Mouse (Mus musculus) intestine, postnatal 0 days (tissue): Measurements from ENCODE around the gene Slc9a3r2. TPM values are rescaled to one million over a fixed set of nuclear protein-coding genes. Genes with fewer than 3 reads are reported as not detected.

Experiments
- ATAC-seq: fragments of 200-750 bp; cut with Nextera tagmentation; 2 replicates; pipeline ENCODE4 v1.8.0; 2017; ENCODE audit warnings: mild to moderate bottlenecking, moderate TSS enrichment, moderate library complexity
- H3K27ac ChIP-seq: fragments of 300-500 bp; sonication (generic); 2 replicates; pipeline ENCODE4 v1.5.1; 2014; ENCODE audit warnings: mild to moderate bottlenecking, low read depth, low read length, moderate library complexity
- H3K27me3 ChIP-seq: fragments of 300-500 bp; sonication (generic); replicated peaks from 2 replicates; pipeline ENCODE4 v1.6.1; 2014; ENCODE audit warnings: low read length, mixed read lengths; ENCODE audit not compliant: control insufficient read depth, insufficient read depth
- H3K36me3 ChIP-seq: fragments of 300-500 bp; sonication (generic); 2 replicates; pipeline ENCODE4 v1.6.1; 2014; ENCODE audit warnings: mild to moderate bottlenecking, moderate library complexity; ENCODE audit not compliant: control insufficient read depth, insufficient read depth
- H3K4me1 ChIP-seq: fragments of 300-500 bp; sonication (generic); replicated peaks from 2 replicates; pipeline ENCODE4 v1.6.1; 2014; ENCODE audit warnings: antibody characterized with exemption, low read length, mixed read lengths; ENCODE audit not compliant: control insufficient read depth, insufficient read depth
- H3K4me2 ChIP-seq: fragments of 300-500 bp; sonication (generic); replicated peaks from 2 replicates; pipeline ENCODE4 v1.6.1; 2014; ENCODE audit warnings: low read depth, mild to moderate bottlenecking, moderate library complexity
- H3K4me3 ChIP-seq: fragments of 300-500 bp; sonication (generic); 2 replicates; pipeline ENCODE4 v1.5.1; 2014; ENCODE audit warnings: low read depth, low read length
- H3K9ac ChIP-seq: fragments of 300-500 bp; sonication (generic); 2 replicates; pipeline ENCODE4 v1.6.1; 2014; ENCODE audit warnings: mild to moderate bottlenecking, low read depth, low read length
- H3K9me3 ChIP-seq: fragments of 300-500 bp; sonication (generic); 2 replicates; pipeline ENCODE4 v1.6.1; 2016; ENCODE audit warnings: mixed run types; ENCODE audit not compliant: control insufficient read depth
- CTCF ChIP-seq: sonication (generic); IDR thresholded peaks from 2 replicates; pipeline ENCODE4 v1.5.1; 2016; ENCODE audit warnings: low read depth, mild to moderate bottlenecking, control low read depth, antibody characterized with exemption, moderate library complexity
- WGBS: fragments of 180-500 bp; shearing (Covaris S2); extraction: QIAGEN DNeasy Blood & Tissue Kit; methylation state at CpG from one replicate; pipeline ENCODE4 v1.1.7; 2014; 5-methylcytosine and 5-hydroxymethylcytosine counted together
- polyA plus RNA-seq: library from polyadenylated mRNA; unstranded; fragments of >200 nt; fragmentation: Nextera tagmentation; extraction: Ambion mirVana; gene quantifications from 2 replicates; pipeline ENCODE4 v1.2.1, GENCODE M21; 2015

Slc9a3r2 gene
- polyA plus RNA-seq, 1 experiment from 2014 or later = 26.5 TPM

- WGBS = 1% methylated on average over 32 of the region's 35 CpGs
- TF ChIP-seq CTCF = no peak
Observed at GRCm38 (mm10) chr17:24649581-24650069, 502 bp downstream of the Slc9a3r2 start.

DNA sequence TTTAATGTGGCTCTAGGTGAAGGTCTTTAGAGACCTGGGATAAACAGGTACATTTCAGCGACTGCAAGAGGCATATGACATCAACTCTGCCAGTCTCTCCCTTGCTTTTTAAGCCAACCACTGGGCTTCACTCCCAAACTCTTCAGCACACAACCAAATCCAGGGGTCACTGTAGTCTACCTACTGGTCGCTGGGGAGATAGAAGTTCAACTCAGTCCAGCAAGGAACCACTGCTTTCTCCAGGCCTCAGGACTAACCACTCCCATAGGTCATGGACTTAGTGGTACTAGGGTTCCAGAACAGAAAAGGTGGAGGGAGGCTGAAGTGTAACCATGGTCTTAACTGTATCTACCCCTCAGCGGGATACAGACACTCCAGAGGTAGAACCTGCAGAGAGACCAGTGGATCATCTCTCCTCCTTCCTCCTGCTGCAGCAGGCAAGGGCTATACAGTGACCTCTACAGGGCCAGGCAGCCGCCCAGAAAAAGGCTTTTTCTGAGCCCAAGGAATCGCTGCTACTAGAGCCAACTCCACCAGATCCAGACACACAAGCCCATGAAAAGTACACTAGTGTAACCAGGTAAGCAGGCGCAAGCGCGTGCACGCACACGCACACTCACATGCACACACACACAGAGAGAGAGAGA, 1.3 kb downstream of the Slc9a3r2 start:
- Histone ChIP-seq H3K27me3 (0 out of 2 replicates have a peak, but pooled peaks cover 3% of the 10 kb centered on the region), H3K36me3 (no peaks in the 10 kb centered on the region; the same call in 1 of the 2 replicates), H3K27ac (no peak overlapping the region), H3K4me1 (0 out of 2 replicates have a peak, but pooled peaks cover 4% of the 10 kb centered on the region), H3K4me2 (peak overlapping the region; percentile 97), H3K9ac (no peak overlapping the region), H3K9me3 (no peaks in the 10 kb centered on the region), H3K4me3 (peak overlapping the region; percentile 71)
- peak; percentile 38 for TF ChIP-seq CTCF
- whole genome bisulfite sequencing = 73% methylated on average over 10 of the region's 10 CpGs
- no peak for ATAC-seq

More at GRCm38 (mm10) chr17:24649581-24650069, 502 bp downstream of the Slc9a3r2 start:
- 0 out of 2 replicates have a peak, but pooled peaks have one; percentile 17 for ATAC-seq
- Histone ChIP-seq H3K4me1 (0 out of 2 replicates have a peak, but pooled peaks cover 4% of the 10 kb centered on the region), H3K27me3 (0 out of 2 replicates have a peak, but pooled peaks cover 3% of the 10 kb centered on the region), H3K9ac (peak overlapping the region; percentile 72), H3K4me3 (peak overlapping the region; percentile 71), H3K27ac (peak overlapping the region; percentile 54), H3K36me3 (no peaks in the 10 kb centered on the region; the same call in 1 of the 2 replicates), H3K4me2 (peak overlapping the region; percentile 97), H3K9me3 (no peaks in the 10 kb centered on the region)

DNA sequence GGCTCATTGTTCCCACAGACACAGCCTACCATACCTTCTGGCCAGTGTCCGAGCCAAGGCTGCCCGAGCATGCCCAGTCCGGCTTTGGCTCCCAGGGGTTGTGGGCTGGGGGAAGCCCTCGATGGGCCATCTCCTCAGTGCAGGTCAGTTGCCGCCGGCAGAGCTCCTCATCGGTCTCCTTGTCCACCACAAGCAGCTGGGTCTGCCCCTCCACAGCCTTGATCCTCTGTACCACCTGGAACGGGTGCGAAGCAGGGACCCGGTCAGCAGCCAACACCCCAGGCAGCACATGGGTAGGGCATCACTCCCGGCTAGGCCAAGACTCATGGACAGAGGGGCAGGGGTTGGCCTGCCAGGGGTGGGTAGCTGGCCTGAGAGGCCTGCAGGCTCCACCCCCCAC, 2.6 kb downstream of the Slc9a3r2 start:
- H3K36me3 ChIP-seq = no peaks in the 10 kb centered on the region; the same call in 1 of the 2 replicates
- 0 out of 2 replicates have a peak, but pooled peaks cover 4% of the 10 kb centered on the region for H3K4me1 ChIP-seq
- H3K27me3 ChIP-seq = 0 out of 2 replicates have a peak, but pooled peaks cover 3% of the 10 kb centered on the region
- TF ChIP-seq CTCF = no peak
- H3K27ac ChIP-seq = no peak overlapping the region; the same call in 1 of the 2 replicates
- no peak overlapping the region for H3K9ac ChIP-seq
- no peak overlapping the region for H3K4me3 ChIP-seq
- 0 out of 2 replicates have a peak overlapping the region, but pooled peaks have one; percentile 9 for H3K4me2 ChIP-seq
- ATAC-seq = no peak
- 79% methylated on average over 11 of the region's 11 CpGs for WGBS
- H3K9me3 ChIP-seq = no peaks in the 10 kb centered on the region

- no peak overlapping the region for H3K27ac ChIP-seq
- no peak overlapping the region for H3K4me3 ChIP-seq
- H3K4me1 ChIP-seq = 0 out of 2 replicates have a peak, but pooled peaks cover 4% of the 10 kb centered on the region
- H3K9ac ChIP-seq = no peak overlapping the region
- H3K9me3 ChIP-seq = no peaks in the 10 kb centered on the region
- TF ChIP-seq CTCF = no peak
- ATAC-seq = no peak
- H3K4me2 ChIP-seq = no peak overlapping the region
- whole genome bisulfite sequencing = 80% methylated on average over 4 of the region's 4 CpGs
- peaks cover 6% of the 10 kb centered on the region; the same call in 1 of the 2 replicates for H3K36me3 ChIP-seq
- 0 out of 2 replicates have a peak, but pooled peaks cover 3% of the 10 kb centered on the region for H3K27me3 ChIP-seq
Observed at GRCm38 (mm10) chr17:24646381-24646780, 3.7 kb downstream of the Slc9a3r2 start.

DNA sequence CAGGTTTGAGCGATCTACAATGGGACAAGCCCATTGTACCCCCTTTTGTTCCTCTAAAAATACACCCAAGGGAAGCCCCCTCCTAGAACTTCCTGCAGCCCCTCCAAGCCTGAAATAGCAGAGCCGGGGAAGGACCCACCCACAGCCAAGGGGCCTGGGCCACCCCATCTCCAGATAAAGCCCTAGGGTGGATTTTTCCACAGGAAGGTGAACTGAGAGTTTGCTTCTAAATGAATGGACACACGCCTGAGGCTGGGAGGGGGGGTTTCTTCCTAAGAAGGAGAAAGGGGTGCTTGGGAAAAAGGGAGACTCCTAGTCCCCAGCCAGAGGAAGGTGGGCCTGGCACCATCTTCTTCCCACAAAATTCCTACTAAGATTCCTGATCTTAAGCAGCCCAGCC, 4.2 kb downstream of the Slc9a3r2 start:
- ATAC-seq = no peak
- 0 out of 2 replicates have a peak, but pooled peaks cover 4% of the 10 kb centered on the region for H3K4me1 ChIP-seq
- H3K4me3 ChIP-seq = no peak overlapping the region
- no peak overlapping the region for H3K27ac ChIP-seq
- H3K9me3 ChIP-seq = no peaks in the 10 kb centered on the region
- H3K9ac ChIP-seq = no peak overlapping the region
- peaks cover 6% of the 10 kb centered on the region; the same call in 1 of the 2 replicates for H3K36me3 ChIP-seq
- H3K27me3 ChIP-seq = no peaks in the 10 kb centered on the region
- H3K4me2 ChIP-seq = no peak overlapping the region
- WGBS = 85% methylated on average over 3 of the region's 3 CpGs
- no peak for TF ChIP-seq CTCF
